Mouse (Mus musculus): ENCODE measurements around the gene Cox8b.

- TF ChIP-seq CTCF (IDR thresholded peaks at IDR 0.05; ENCODE audit: low read depth, low read length), result no peak
- TF ChIP-seq POLR2A (IDR thresholded peaks at IDR 0.05; ENCODE audit: insufficient read depth, low read length), result no peak
Measured at GRCm38 (mm10) chr7:140902036-140902875, 2.0 kb upstream of the Cox8b start.

All from ES-Bruce4 (cell line).